Mouse (Mus musculus) embryo, embryonic 10 days (tissue): ENCODE measurements at regions not wholly inside any gene's neighbourhood (a gene's known extent, or its start where the extent isn't known, plus 50 kb on each side); places are given as distances from the start of the nearest gene placed in this dataset.

Experiments
- DNase-seq: peaks from one replicate; pipeline ENCODE4 v3.0.0-alpha.2; 2015; ENCODE audit warnings: low spot score

DNA sequence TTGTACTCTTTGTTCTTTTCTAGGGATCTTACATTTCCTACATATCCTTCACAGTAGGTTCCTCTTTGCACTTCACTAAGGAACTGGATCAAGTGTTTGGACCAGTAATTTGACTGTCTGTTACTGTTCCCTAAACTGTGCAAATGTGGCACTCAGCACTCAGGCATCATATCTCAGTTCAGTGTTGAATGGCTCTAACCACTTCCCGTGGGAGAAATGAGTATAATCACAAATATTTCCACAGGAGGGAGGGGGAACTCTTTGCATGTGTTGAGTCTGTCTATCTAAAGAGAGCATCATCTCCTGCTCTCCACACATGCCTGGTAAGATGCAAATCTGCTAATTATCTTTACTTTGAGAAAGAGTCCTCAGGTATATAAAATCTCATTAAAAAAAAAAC, 588.5 kb downstream of the Plod2 start:
- no peak for DNase-seq

DNA sequence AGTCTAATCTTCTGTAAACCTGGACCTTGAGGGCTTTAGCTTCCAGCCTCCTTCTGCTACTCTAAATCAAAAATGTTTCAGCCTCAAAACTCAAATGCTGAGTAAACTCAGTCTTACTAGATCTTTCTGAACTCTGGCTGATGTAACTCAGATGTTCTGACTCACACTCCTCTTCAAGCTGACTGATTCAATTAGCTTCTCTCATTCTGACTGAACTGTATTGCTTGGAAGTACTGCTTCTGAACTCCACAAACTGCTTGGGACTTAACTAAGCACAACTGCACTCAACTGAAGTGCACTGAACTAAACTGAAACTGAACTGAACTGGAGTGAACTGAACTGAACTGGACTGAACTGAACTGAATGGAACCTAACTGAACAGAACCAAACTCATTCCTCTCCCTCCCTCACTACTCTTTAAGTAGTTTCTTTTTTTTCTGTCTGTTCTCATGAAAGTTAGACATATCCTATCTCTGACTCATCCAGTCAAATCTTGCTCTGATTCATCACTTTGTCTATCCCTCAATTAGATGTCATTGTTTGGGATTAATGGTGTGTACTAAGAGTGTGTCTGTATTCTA, 589.7 kb downstream of the Plod2 start:
- DNase-seq: no peak

DNA sequence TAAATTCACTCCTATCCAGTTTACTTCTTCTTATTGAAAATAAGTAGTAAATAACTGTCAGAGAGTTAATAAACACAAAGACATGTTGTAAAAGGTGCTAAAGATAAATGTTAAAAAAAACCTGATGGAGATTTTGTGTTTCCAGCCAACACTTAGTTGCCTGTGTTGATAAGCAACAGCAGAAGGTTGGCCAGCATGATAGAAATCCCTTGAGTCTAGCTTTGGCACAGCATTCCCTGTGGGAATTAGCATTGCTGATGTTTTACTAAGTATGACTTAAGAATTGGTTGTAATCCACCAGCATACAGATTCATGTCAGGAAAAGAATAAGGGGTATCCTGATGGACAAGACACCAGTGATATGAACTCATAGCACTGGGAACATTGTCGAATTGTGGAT, 594.3 kb downstream of the Plod2 start:
- DNase-seq: no peak

DNA sequence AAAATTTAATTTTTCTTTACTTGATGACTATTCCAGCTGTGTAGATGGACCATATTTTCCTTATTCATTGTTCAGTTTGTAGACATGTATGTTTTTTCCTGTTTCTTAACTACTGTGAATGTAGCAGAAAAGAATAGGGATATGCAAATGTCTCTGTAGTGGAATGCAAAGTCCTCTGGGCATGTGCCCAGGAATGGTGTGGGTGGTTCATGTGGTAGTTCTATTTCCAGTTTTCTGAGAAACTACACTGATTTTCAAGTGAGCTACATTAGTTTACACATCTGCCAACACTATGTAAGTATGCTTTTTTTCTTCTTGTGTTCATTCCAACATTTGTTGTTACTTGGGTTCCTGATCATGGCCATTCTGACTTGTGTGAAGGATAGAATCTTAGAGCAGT, 628.0 kb downstream of the Plod2 start:
- DNase-seq: no peak

DNA sequence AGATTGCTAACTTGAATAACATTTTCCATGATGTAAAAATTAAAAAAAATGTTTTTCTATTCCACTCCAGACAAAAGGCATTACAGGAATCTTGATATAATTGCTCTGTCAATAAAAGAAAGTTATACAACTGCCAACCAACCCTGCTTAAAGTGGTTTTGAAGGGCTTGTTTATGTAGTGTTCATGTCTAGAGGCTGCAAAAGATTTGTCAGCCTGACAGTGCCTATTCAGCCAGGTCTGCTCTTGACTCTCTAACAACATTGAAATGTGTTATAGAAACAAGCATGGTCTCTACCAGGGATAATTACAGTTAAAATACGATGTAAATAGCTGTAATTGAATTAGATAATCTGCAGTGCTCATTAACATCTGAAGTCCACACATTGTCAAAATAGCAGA, 644.6 kb downstream of the Plod2 start:
- no peak for DNase-seq

DNA sequence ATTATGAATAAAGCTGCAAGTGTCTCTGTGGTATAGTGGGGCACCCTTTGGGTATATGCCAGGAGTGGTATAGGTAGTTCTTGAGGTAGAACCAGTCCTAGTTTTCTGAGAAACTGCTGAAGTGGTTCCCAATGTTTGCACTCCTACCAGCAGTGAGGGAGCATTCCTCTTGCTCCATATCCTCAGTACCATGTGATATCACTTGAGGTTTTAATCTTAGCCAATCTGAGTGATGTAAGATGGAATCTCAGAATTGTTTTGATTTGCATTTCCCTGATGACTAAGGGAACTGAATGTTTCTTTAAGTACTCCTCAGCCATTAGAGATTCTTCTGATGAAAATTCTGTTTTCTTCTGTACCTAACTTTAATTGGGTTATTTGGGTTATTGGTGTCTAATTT, 690.5 kb downstream of the Plod2 start:
- DNase-seq: no peak

DNA sequence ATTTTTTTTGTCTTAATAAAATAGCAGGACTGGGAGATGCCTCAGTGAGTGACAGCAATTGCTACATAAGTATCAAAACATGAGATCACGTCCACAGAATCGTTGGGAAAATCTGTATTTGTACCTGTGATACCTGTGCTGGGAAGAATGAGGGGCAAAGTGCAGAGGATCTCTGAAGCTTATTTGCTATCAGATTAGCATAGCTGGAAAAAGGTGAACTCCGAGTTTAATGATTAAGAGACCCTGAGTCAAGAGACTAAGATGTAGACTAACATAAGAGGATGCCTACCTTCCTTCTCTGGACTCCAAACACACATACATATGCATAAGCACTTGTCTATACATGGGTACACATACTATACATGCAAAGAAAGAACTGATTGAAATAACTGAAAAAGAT, 710.1 kb downstream of the Plod2 start:
- DNase-seq: no peak

DNA sequence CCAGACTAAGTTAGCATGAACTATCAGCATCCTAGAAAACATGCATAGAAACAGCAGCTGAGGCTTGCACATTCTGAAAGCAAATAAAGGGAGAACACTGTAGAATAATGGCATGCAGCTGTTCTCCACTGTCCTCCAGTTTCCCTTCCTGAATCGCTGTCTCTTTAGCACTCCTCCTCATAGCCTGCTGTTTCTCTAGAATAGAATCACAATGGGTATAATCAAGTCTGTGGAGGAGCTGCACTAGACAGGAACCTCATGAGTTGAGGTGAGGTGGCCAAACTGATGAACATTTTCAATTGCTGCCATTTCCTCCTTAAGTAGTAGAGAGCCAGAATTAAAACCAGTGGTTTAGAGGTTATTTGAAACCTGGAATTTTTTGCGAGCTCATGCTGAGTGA, 755.3 kb downstream of the Plod2 start:
- DNase-seq: no peak

DNA sequence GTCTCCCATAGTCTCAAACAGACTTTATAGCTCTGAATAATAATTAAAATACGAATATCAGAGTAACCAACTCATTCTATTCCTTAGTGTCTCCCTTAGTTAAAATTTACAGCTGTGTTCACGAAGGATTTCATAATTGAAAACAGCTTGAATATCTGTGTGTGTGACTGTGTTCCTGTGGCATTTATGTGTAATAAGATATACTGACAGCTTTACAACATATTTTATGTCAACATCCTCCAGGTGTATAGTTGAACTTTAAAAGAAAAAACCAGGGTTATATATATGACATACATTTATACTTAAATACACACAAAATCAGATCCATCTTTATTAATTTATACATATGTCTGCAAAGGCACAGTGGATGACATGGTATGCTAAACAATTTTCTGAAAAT, 764.7 kb downstream of the Plod2 start:
- no peak for DNase-seq

DNA sequence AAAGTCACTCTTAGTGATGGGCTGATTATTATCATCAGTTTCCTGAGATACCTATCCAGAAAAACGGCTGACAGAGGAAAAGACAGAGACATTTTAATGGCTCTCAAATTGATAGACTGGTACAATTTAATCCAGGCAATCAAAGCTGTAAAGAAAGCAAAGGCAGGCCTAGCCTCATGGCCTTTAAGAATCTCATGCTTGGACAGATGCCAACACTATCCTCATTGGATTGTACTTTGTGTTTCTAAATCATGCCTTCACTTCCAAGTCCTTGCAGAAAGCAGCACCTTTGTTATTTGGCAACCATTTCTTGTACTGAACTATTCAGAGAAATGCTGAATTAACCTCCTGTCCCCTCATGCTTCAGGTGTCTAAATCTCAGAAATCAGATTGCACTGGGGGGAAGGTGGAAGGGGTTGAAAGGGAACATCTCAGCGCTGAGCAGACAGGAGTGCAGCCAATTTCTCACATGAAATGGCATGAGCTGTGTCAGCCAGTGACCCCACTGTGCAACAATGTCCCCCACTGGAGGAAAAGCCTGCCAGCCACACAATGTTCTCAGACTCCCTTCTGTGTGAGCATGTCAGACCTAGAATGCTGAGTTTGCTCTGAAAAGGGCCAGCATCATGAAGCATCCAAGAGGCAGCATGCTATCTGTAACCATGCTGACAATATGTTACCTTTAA, 787.1 kb downstream of the Plod2 start:
- DNase-seq: no peak
